Mouse (Mus musculus): ENCODE data around the gene Slc37a1.

DNA sequence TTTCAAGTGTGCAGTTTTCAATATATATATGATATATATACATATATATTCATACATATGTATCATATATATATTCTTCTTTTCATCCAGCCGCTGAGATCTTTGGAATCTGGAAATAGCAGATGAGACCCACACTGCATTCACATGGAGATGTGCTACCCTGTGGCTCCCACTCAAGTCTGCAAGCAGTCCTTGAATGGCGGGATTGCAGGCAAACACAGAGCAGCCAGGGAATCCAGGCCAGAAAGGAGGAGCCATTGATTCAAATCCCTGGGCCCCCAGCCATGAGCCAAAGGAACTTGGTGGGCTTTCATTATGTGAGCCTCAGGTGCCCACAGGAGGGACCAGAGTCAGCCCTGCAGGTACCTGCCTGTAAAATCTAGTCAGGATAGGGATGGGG, 66.7 kb downstream of the Slc37a1 start:
- TF ChIP-seq POLR2A (IDR thresholded peaks at IDR 0.05; ENCODE audit: insufficient read depth, low read depth, low read length), result no peak
- no peak for TF ChIP-seq CTCF (IDR thresholded peaks at IDR 0.05; ENCODE audit: insufficient read depth, low read depth, low read length)
